Mouse (Mus musculus) midbrain, postnatal 0 days (tissue): Measurements from ENCODE around the gene Ripor1. TPM values are rescaled to one million over a fixed set of nuclear protein-coding genes. Genes with fewer than 3 reads are reported as not detected.
A peak's percentile ranks its signal among the peaks of the same experiment; 100 is the strongest.

ENCODE experiments used
- ATAC-seq: fragments of 200-750 bp; cut with Nextera tagmentation; 2 replicates; pipeline ENCODE4 v1.8.0; 2017; ENCODE audit warnings: moderate number of reproducible peaks, mild to moderate bottlenecking, moderate TSS enrichment, moderate library complexity; ENCODE audit not compliant: low FRiP score
- DNase-seq: peaks from one replicate; pipeline ENCODE4 v3.0.0-alpha.2; 2015; ENCODE audit warnings: low spot score
- H3K27ac ChIP-seq: fragments of 300-500 bp; sonication (generic); 2 replicates; pipeline ENCODE4 v1.5.1; 2014; ENCODE audit warnings: low read depth, mild to moderate bottlenecking, low read length, mixed read lengths
- H3K27me3 ChIP-seq: fragments of 300-500 bp; sonication (generic); 2 replicates; pipeline ENCODE4 v1.6.1; 2014; ENCODE audit warnings: low read length, control low read depth, mixed read lengths; ENCODE audit not compliant: insufficient read depth
- H3K36me3 ChIP-seq: fragments of 300-500 bp; sonication (generic); 2 replicates; pipeline ENCODE4 v1.6.1; 2014; ENCODE audit warnings: low read length, control low read depth, mixed read lengths; ENCODE audit not compliant: insufficient read depth
- H3K4me1 ChIP-seq: fragments of 300-500 bp; sonication (generic); 2 replicates; pipeline ENCODE4 v1.6.1; 2014; ENCODE audit warnings: mild to moderate bottlenecking, control low read depth, antibody characterized with exemption, low read length, mixed read lengths; ENCODE audit not compliant: insufficient read depth
- H3K4me2 ChIP-seq: fragments of 300-500 bp; sonication (generic); 2 replicates; pipeline ENCODE4 v1.6.1; 2014; ENCODE audit warnings: low read depth, mild to moderate bottlenecking, low read length, mixed read lengths; ENCODE audit not compliant: poor library complexity, severe bottlenecking
- H3K4me3 ChIP-seq: fragments of 300-500 bp; sonication (generic); 2 replicates; pipeline ENCODE4 v1.5.1; 2014; ENCODE audit warnings: low read depth, mild to moderate bottlenecking, low read length, moderate library complexity
- H3K9ac ChIP-seq: fragments of 300-500 bp; sonication (generic); replicated peaks from 2 replicates; pipeline ENCODE4 v1.6.1; 2014; ENCODE audit warnings: mild to moderate bottlenecking, low read length, moderate library complexity, mixed read lengths; ENCODE audit not compliant: poor library complexity, severe bottlenecking
- H3K9me3 ChIP-seq: fragments of 300-500 bp; sonication (generic); 2 replicates; pipeline ENCODE4 v1.6.1; 2016; ENCODE audit warnings: low read length, control low read depth
- CTCF ChIP-seq: IDR thresholded peaks from 2 replicates; pipeline ENCODE4 v1.5.1; 2016; ENCODE audit warnings: antibody characterized with exemption, mild to moderate bottlenecking
- WGBS: fragments of 180-500 bp; shearing (Covaris S2); extraction: QIAGEN DNeasy Blood & Tissue Kit; methylation state at CpG from one replicate; pipeline ENCODE4 v1.1.7; 2014; 5-methylcytosine and 5-hydroxymethylcytosine counted together
- microRNA counts: library from miRNA; unstranded; fragments of <30 nt; microRNA quantifications from one replicate; lab custom pipeline; 2015
- microRNA-seq: library from miRNA; unstranded; fragments of <30 nt; microRNA quantifications from one replicate; pipeline ENCODE4, GENCODE M21; 2016; ENCODE audit warnings: borderline number of aligned reads
- polyA plus RNA-seq: library from polyadenylated mRNA; unstranded; fragments of >200 nt; fragmentation: Nextera tagmentation; extraction: Ambion mirVana; gene quantifications from 2 replicates; pipeline ENCODE4 v1.2.1, GENCODE M21; 2015
- total RNA-seq: library from RNA; depleted of rRNA; stranded (reverse); fragments of >200 nt; gene quantifications from 2 replicates; pipeline ENCODE4 v1.2.3, GENCODE M21; 2014; rRNA removed

Gene Ripor1
- total and polyA plus RNA-seq, 2 experiments from 2014 or later, result 12.6 to 32.7 TPM

GRCm38 (mm10) chr8:105640511-105640910, 35.5 kb downstream of the Ripor1 start:
- H3K4me3 ChIP-seq, result no peak overlapping the region
- ATAC-seq, result no peak
- no peak overlapping the region for H3K9ac ChIP-seq
- H3K4me2 ChIP-seq, result no peak overlapping the region
- no peaks in the 10 kb centered on the region for H3K9me3 ChIP-seq
- DNase-seq, result peak; percentile 29
- TF ChIP-seq CTCF, result no peak
- H3K27me3 ChIP-seq, result no peaks in the 10 kb centered on the region
- 76% methylated on average over 2 of the region's 2 CpGs for WGBS
- peaks cover 5% of the 10 kb centered on the region; the same call in 1 of the 2 replicates for H3K4me1 ChIP-seq
- H3K27ac ChIP-seq, result no peak overlapping the region
- 0 out of 2 replicates have a peak, but pooled peaks cover 6% of the 10 kb centered on the region for H3K36me3 ChIP-seq

DNA sequence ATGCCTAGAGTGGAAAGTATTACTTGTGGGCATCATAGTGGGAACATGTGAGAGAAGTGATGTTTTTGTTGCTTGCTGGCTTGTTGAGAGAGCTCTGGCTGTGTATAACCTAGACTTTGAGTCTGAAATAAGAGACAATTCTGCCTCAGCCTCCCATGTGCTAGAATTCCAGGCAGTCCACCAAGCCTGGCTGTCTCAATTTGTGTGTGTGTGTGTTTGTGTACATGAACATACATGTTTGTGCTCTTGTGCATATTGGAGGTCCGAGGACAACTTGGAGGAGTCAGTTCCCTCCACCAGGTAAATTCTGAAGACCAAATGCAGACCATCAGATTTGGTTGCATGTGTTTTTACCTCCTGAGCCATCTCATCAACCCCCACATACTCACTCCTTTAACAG, 40.1 kb downstream of the Ripor1 start:
- Histone ChIP-seq H3K27ac (no peak overlapping the region), H3K36me3 (0 out of 2 replicates have a peak, but pooled peaks cover 6% of the 10 kb centered on the region), H3K4me2 (no peak overlapping the region), H3K9me3 (no peaks in the 10 kb centered on the region), H3K4me3 (no peak overlapping the region), H3K4me1 (no peaks in the 10 kb centered on the region), H3K27me3 (no peaks in the 10 kb centered on the region), H3K9ac (no peak overlapping the region)
- DNase-seq, result no peak
- TF ChIP-seq CTCF, result no peak
- WGBS, result 100% methylated on average over 1 of the region's 1 CpGs
- no peak for ATAC-seq

DNA sequence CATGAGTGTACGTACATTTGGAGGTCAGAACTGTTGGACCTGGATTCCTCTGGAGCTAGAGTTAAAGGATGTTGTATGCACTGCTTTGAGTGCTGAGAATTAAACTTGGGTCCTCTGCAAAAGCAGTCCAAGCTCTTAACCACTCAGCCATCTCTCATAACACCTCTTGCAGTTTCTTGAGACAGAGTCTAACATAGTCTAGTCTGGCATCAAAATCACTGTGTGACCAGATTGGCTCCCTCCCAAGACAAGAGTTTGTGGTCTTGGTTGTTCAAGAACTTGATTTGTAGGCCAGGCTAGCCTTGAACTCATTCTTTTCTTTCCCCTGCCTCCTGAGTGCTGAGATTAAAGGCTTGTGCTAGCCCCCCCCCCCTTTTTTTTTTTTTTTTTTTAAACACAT, 43.9 kb downstream of the Ripor1 start:
- Histone ChIP-seq H3K27me3 (no peaks in the 10 kb centered on the region), H3K9ac (no peak overlapping the region), H3K27ac (no peak overlapping the region), H3K4me1 (no peaks in the 10 kb centered on the region), H3K36me3 (0 out of 2 replicates have a peak, but pooled peaks cover 11% of the 10 kb centered on the region), H3K4me2 (no peak overlapping the region), H3K4me3 (no peak overlapping the region), H3K9me3 (no peaks in the 10 kb centered on the region)
- DNase-seq (no peak), ATAC-seq (no peak)
- WGBS, result 100% methylated on average over 1 of the region's 1 CpGs
- no peak for TF ChIP-seq CTCF

DNA sequence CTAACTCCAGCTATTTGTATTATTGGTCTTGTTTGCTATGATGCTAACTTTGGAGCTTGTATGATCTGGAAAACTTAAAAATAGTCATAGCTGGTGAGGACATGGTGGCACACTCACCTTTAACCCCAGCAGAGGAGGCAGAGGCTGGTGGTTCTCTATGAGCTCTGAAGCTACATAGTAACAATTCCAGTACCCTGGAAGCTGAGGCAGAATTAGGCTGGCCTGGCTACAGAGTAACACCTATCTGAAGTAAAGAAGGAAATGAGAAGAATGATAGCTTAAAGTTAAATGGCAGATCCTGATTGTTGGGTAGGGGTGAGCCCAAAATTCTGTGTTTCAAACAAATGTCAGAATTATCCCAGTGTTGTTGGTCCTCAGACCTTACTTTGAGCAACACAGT, 52.6 kb downstream of the Ripor1 start:
- Histone ChIP-seq H3K27me3 (no peaks in the 10 kb centered on the region), H3K27ac (no peak overlapping the region), H3K4me1 (no peaks in the 10 kb centered on the region), H3K4me3 (no peak overlapping the region), H3K4me2 (no peak overlapping the region), H3K9me3 (no peaks in the 10 kb centered on the region), H3K9ac (no peak overlapping the region), H3K36me3 (0 out of 2 replicates have a peak, but pooled peaks cover 5% of the 10 kb centered on the region)
- TF ChIP-seq CTCF, result no peak
- ATAC-seq (no peak), DNase-seq (no peak)

- peak; percentile 63 for TF ChIP-seq CTCF
- peak; percentile 53 for DNase-seq
- H3K9ac ChIP-seq, result no peak overlapping the region
- no peaks in the 10 kb centered on the region for H3K4me1 ChIP-seq
- peaks cover 16% of the 10 kb centered on the region for H3K36me3 ChIP-seq
- H3K27ac ChIP-seq, result no peak overlapping the region
- no peak overlapping the region for H3K4me2 ChIP-seq
- ATAC-seq, result no peak
- no peaks in the 10 kb centered on the region for H3K9me3 ChIP-seq
- no peaks in the 10 kb centered on the region for H3K27me3 ChIP-seq
- whole genome bisulfite sequencing, result 72% methylated on average over 3 of the region's 3 CpGs
- no peak overlapping the region for H3K4me3 ChIP-seq
Measured at GRCm38 (mm10) chr8:105661167-105661566, 56.1 kb downstream of the Ripor1 start.

MicroRNAs within 50 kb of the gene (microRNA counts, 519-probe panel; counts per million panel counts)
- 528 counts per million, percentile 58 among the panel's probes with 10 or more counts for microRNA mmu-miR-1966 (lab: Ali Mortazavi, UCI)

Small RNA genes lying within 50 kb of the gene (microRNA-seq; reads per million reads assigned to microRNA genes)
- gene Mir1966, result not detected

Other genes with a start within 250 kb of the Ripor1 start
- gene Plekhg4, start 232.0 kb upstream of the Ripor1 start, total RNA-seq, result 6.3 and 8.7 TPM in 2 replicates
- 1.7 and 2.5 TPM in 2 replicates for gene Plekhg4, start 232.0 kb upstream of the Ripor1 start, polyA plus RNA-seq
- gene Kctd19, start 191.8 kb upstream of the Ripor1 start, total RNA-seq, result 0.09 and 0.16 TPM in 2 replicates
- 0.27 TPM in 2 replicates for gene Kctd19, start 191.8 kb upstream of the Ripor1 start, polyA plus RNA-seq
- 0.28 and 0.93 TPM in 2 replicates for gene Lrrc36, start 191.7 kb upstream of the Ripor1 start, total RNA-seq
- gene Lrrc36, start 191.7 kb upstream of the Ripor1 start, polyA plus RNA-seq, result 0.86 and 0.99 TPM in 2 replicates
- gene Tppp3, start 133.7 kb upstream of the Ripor1 start, total RNA-seq, result 75.0 and 82.8 TPM in 2 replicates
- gene Tppp3, start 133.7 kb upstream of the Ripor1 start, polyA plus RNA-seq, result 159 and 164 TPM in 2 replicates
- 32.9 and 47.2 TPM in 2 replicates for gene Zdhhc1, start 108.4 kb upstream of the Ripor1 start, total RNA-seq
- 27.3 and 27.9 TPM in 2 replicates for gene Zdhhc1, start 108.4 kb upstream of the Ripor1 start, polyA plus RNA-seq
- gene Hsd11b2, start 86.5 kb upstream of the Ripor1 start, total RNA-seq, result 0.57 and 0.88 TPM in 2 replicates
- gene Hsd11b2, start 86.5 kb upstream of the Ripor1 start, polyA plus RNA-seq, result 1.3 and 1.9 TPM in 2 replicates
- 214 and 238 TPM in 2 replicates for gene Atp6v0d1, start 39.2 kb upstream of the Ripor1 start, total RNA-seq
- gene Atp6v0d1, start 39.2 kb upstream of the Ripor1 start, polyA plus RNA-seq, result 272 and 300 TPM in 2 replicates
- 40.2 and 44.2 TPM in 2 replicates for gene Ctcf, start 31.3 kb downstream of the Ripor1 start, total RNA-seq
- 73.0 and 81.9 TPM in 2 replicates for gene Ctcf, start 31.3 kb downstream of the Ripor1 start, polyA plus RNA-seq
- gene Agrp, start 32.1 kb downstream of the Ripor1 start, total RNA-seq, result not detected in 2 replicates
- gene Agrp, start 32.1 kb downstream of the Ripor1 start, polyA plus RNA-seq, result 3.2 and 7.6 TPM in 2 replicates
- 5.4 and 5.6 TPM in 2 replicates for gene Carmil2, start 81.0 kb downstream of the Ripor1 start, total RNA-seq
- 35.1 and 36.0 TPM in 2 replicates for gene Carmil2, start 81.0 kb downstream of the Ripor1 start, polyA plus RNA-seq
- gene Acd, start 95.8 kb downstream of the Ripor1 start, total RNA-seq, result 20.6 and 32.0 TPM in 2 replicates
- gene Acd, start 95.8 kb downstream of the Ripor1 start, polyA plus RNA-seq, result 84.7 and 93.0 TPM in 2 replicates
- 99.3 and 110 TPM in 2 replicates for gene Pard6a, start 95.9 kb downstream of the Ripor1 start, total RNA-seq
- 71.4 and 73.4 TPM in 2 replicates for gene Pard6a, start 95.9 kb downstream of the Ripor1 start, polyA plus RNA-seq
- gene 4933405L10Rik, start 102.4 kb downstream of the Ripor1 start, total RNA-seq, result not detected in 2 replicates
- 0.44 and 0.50 TPM in 2 replicates for gene 4933405L10Rik, start 102.4 kb downstream of the Ripor1 start, polyA plus RNA-seq
- gene Enkd1, start 103.0 kb downstream of the Ripor1 start, total RNA-seq, result 9.8 and 11.2 TPM in 2 replicates
- 15.4 and 15.6 TPM in 2 replicates for gene Enkd1, start 103.0 kb downstream of the Ripor1 start, polyA plus RNA-seq
- gene Gfod2, start 153.4 kb downstream of the Ripor1 start, total RNA-seq, result 47.6 and 64.7 TPM in 2 replicates
- gene Gfod2, start 153.4 kb downstream of the Ripor1 start, polyA plus RNA-seq, result 60.9 and 67.9 TPM in 2 replicates
- gene Ranbp10, start 222.1 kb downstream of the Ripor1 start, total RNA-seq, result 13.4 and 13.5 TPM in 2 replicates
- 4.8 and 6.4 TPM in 2 replicates for gene Ranbp10, start 222.1 kb downstream of the Ripor1 start, polyA plus RNA-seq
- gene Tsnaxip1, start 222.5 kb downstream of the Ripor1 start, total RNA-seq, result 0.14 and 0.16 TPM in 2 replicates
- 0.62 and 0.88 TPM in 2 replicates for gene Tsnaxip1, start 222.5 kb downstream of the Ripor1 start, polyA plus RNA-seq
- 44.8 and 48.6 TPM in 2 replicates for gene Cenpt, start 248.0 kb downstream of the Ripor1 start, total RNA-seq
- gene Cenpt, start 248.0 kb downstream of the Ripor1 start, polyA plus RNA-seq, result 45.2 and 48.7 TPM in 2 replicates
- gene Thap11, start 249.9 kb downstream of the Ripor1 start, total RNA-seq, result 52.0 and 80.1 TPM in 2 replicates
- 40.1 and 42.9 TPM in 2 replicates for gene Thap11, start 249.9 kb downstream of the Ripor1 start, polyA plus RNA-seq